Comparison of ENCODE assay signal across 13 mouse cellular contexts in the genomic region with DNA sequence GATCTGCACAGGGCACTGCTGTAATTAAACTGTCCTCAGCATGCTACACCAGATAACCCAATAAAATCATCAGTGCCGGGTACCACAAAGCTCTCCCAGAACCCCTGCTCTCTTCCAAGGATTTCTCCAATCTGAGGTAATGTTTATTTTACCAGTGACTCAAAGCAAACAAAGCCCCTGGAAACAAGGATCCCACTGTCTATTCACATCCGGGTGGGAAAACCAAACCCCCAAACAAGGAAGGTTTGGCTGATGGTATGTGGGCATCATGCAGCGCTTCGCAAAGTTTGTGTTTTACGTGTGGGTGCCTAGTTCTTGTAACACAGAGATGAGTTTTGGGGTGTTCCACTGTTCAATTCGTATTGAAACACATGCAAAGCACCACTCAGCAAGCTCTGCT. TPM values are rescaled to one million over a fixed set of nuclear protein-coding genes. Genes with fewer than 3 reads are reported as not detected.
A peak's percentile ranks its signal among the peaks of the same experiment; 100 is the strongest.
DNase-seq lines count a peak whose midpoint lies in the region; ATAC-seq lines count a peak whose summit lies in the region.
"Had no signal": no experiment of that assay in that cellular context is flagged by ENCODE, and none has a peak within 500 bp of the region (broad histone marks: within the 10 kb centered on the region; RNA-seq: fewer than 3 reads in every experiment).

No protein-coding gene starts in this region.

- DNase-seq in lung, adult 18-20 months = no peak
- no peak for DNase-seq in forebrain, embryonic 10.5 days (ENCODE audit: extremely low spot score, low spot score)
- DNase-seq in midbrain, embryonic 11.5 days (ENCODE audit: low spot score, missing footprints) = peak; percentile 92
- no peak for DNase-seq in right cerebral cortex, postnatal 25 days
- DNase-seq in layer of hippocampus, adult 9-10 months (ENCODE audit: low spot score) = no peak
- DNase-seq in left cerebral cortex, postnatal 4 days = no peak
- DNase-seq: adrenal gland, postnatal 10 days; cerebellum, adult 11 months; gastrocnemius, postnatal 25 days; heart, postnatal 10 days; right cerebral cortex, postnatal 4 days had no signal

- intact Hi-C loops in left cerebral cortex, postnatal 4 days (cut with DNase I) = loop anchor here (2.0 to 10.0 kb wide), 2 partner anchors 200 to 776 kb away; no protein-coding TSS in a partner anchor

- no peaks in the 10 kb centered on the region for H3K27me3 ChIP-seq in lung, embryonic 16.5 days (ENCODE audit: control insufficient read depth, insufficient read depth, low read depth, low read length)
- H3K27me3 ChIP-seq in forebrain, embryonic 10.5 days (ENCODE audit: poor library complexity, severe bottlenecking) = no peaks in the 10 kb centered on the region
- no peaks in the 10 kb centered on the region for H3K27me3 ChIP-seq in midbrain, embryonic 11.5 days (ENCODE audit: control insufficient read depth, insufficient read depth, low read length)

- peaks cover 5% of the 10 kb centered on the region; the same call in 1 of the 2 replicates for H3K4me1 ChIP-seq in lung, embryonic 16.5 days (replicated peaks; ENCODE audit: control insufficient read depth, insufficient read depth, low read length)
- H3K4me1 ChIP-seq in forebrain, embryonic 10.5 days = peaks cover 45% of the 10 kb centered on the region
- H3K4me1 ChIP-seq in midbrain, embryonic 11.5 days (ENCODE audit: control insufficient read depth, insufficient read depth, low read length) = peaks cover 20% of the 10 kb centered on the region

- ATAC-seq in lung, embryonic 16.5 days (ENCODE audit: low read depth) = no peak
- peak; percentile 22 for ATAC-seq in midbrain, embryonic 11.5 days (ENCODE audit: low FRiP score)

- H3K9ac ChIP-seq in lung, embryonic 16.5 days (ENCODE audit: low read length) = no peak overlapping the region
- peak overlapping the region; percentile 13; the same call in 1 of the 2 replicates for H3K9ac ChIP-seq in midbrain, embryonic 11.5 days (ENCODE audit: low read length)

- no peaks in the 10 kb centered on the region for H3K9me3 ChIP-seq in lung, embryonic 16.5 days (ENCODE audit: control insufficient read depth, low read length)
- no peaks in the 10 kb centered on the region for H3K9me3 ChIP-seq in forebrain, embryonic 10.5 days
- H3K9me3 ChIP-seq in midbrain, embryonic 11.5 days (ENCODE audit: control insufficient read depth, low read length) = no peaks in the 10 kb centered on the region

- H3K36me3 ChIP-seq in lung, embryonic 16.5 days (ENCODE audit: control insufficient read depth, insufficient read depth, low read length) = no peaks in the 10 kb centered on the region
- no peaks in the 10 kb centered on the region for H3K36me3 ChIP-seq in forebrain, embryonic 10.5 days (replicated peaks)
- no peaks in the 10 kb centered on the region for H3K36me3 ChIP-seq in midbrain, embryonic 11.5 days (ENCODE audit: control insufficient read depth, insufficient read depth, low read length)

- no peak overlapping the region for H3K4me3 ChIP-seq in lung, embryonic 16.5 days (ENCODE audit: low read length)
- no peak overlapping the region for H3K4me3 ChIP-seq in forebrain, embryonic 10.5 days
- H3K4me3 ChIP-seq in midbrain, embryonic 11.5 days (ENCODE audit: low read depth, low read length) = no peak overlapping the region

- 22% methylated on average over 6 of the region's 6 CpGs for WGBS in lung, embryonic 16.5 days
- 62% methylated on average over 6 of the region's 6 CpGs for WGBS in forebrain, embryonic 10.5 days
- WGBS in midbrain, embryonic 11.5 days = 55% methylated on average over 6 of the region's 6 CpGs

- H3K4me2 ChIP-seq in lung, embryonic 16.5 days (ENCODE audit: low read depth, low read length) = peak overlapping the region; percentile 50; the same call in 1 of the 2 replicates
- H3K4me2 ChIP-seq in midbrain, embryonic 11.5 days = no peak overlapping the region

- no peak overlapping the region for H3K27ac ChIP-seq in lung, embryonic 16.5 days (ENCODE audit: low read length)
- peak overlapping the region; percentile 71 for H3K27ac ChIP-seq in forebrain, embryonic 10.5 days
- H3K27ac ChIP-seq in midbrain, embryonic 11.5 days (ENCODE audit: low read depth, low read length) = peak overlapping the region; percentile 76
- H3K27ac ChIP-seq: kidney, postnatal 0 days had no signal

RNA-seq across cellular contexts. Expression of a gene that starts 7.9 kb away (rescaled TPM):
- 1.3 and 1.9 TPM in 2 replicates for polyA plus RNA-seq in lung, embryonic 16.5 days (2015; fragmentation: Nextera tagmentation; extraction: Ambion mirVana)
- 28.1 and 30.3 TPM in 2 replicates for polyA plus RNA-seq in forebrain, embryonic 10.5 days (2016; fragmentation: Nextera tagmentation; extraction: Ambion mirVana)
- polyA plus RNA-seq in midbrain, embryonic 11.5 days (2014; fragmentation: Nextera tagmentation; extraction: Ambion mirVana) = 43.1 and 45.2 TPM in 2 replicates
- total RNA-seq in left cerebral cortex, postnatal 4 days (2021) = 1 to 10 TPM; 8.8 to 9.2 TPM

RNA-seq across cellular contexts. Expression of a gene that starts 16.6 kb away (rescaled TPM):
- polyA plus RNA-seq in lung, embryonic 16.5 days (2015; fragmentation: Nextera tagmentation; extraction: Ambion mirVana) = 22.1 and 27.6 TPM in 2 replicates
- polyA plus RNA-seq in forebrain, embryonic 10.5 days (2016; fragmentation: Nextera tagmentation; extraction: Ambion mirVana) = 20.3 and 24.7 TPM in 2 replicates
- 30.5 and 34.1 TPM in 2 replicates for polyA plus RNA-seq in midbrain, embryonic 11.5 days (2014; fragmentation: Nextera tagmentation; extraction: Ambion mirVana)
- total RNA-seq in left cerebral cortex, postnatal 4 days (2021) = 10 to 100 TPM; 16.5 to 21.5 TPM
